Comparison of ENCODE assay signal across 17 mouse cellular contexts in genomic region chr2:164951745-164952144, GRCm38 (mm10). TPM values are rescaled to one million over a fixed set of nuclear protein-coding genes. Genes with fewer than 3 reads are reported as not detected.
DNase-seq lines count a peak whose midpoint lies in the region; ATAC-seq and TF ChIP-seq lines count a peak whose summit lies in the region.
"Had no signal": no experiment of that assay in that cellular context is flagged by ENCODE, and none has a peak within 500 bp of the region (broad histone marks: within the 10 kb centered on the region; RNA-seq: fewer than 3 reads in every experiment).

No protein-coding gene starts in this region.

- no peak for ATAC-seq in intestine, postnatal 0 days
- ATAC-seq in intestine, embryonic 15.5 days, result no peak
- ATAC-seq in erythroid progenitor cell, adult 5-6 weeks (replicated peaks; ENCODE audit: low FRiP score, poor library complexity, severe bottlenecking), result no peak
- ATAC-seq: forebrain, embryonic 15.5 days had no signal

- WGBS in intestine, postnatal 0 days, result 83% methylated on average over 4 of the region's 4 CpGs
- 82% methylated on average over 4 of the region's 4 CpGs for WGBS in intestine, embryonic 15.5 days
- 80% methylated on average over 4 of the region's 4 CpGs for WGBS in spleen, adult 2 months

- TF ChIP-seq POLR2A in spleen, adult 2 months (IDR thresholded peaks at IDR 0.05; ENCODE audit: low read depth, low read length), result no peak

- no peaks in the 10 kb centered on the region for H3K9me3 ChIP-seq in intestine, postnatal 0 days (ENCODE audit: control insufficient read depth)
- no peaks in the 10 kb centered on the region for H3K9me3 ChIP-seq in intestine, embryonic 15.5 days
- H3K9me3 ChIP-seq: embryonic facial prominence, embryonic 12.5 days; forebrain, embryonic 15.5 days; hindbrain, embryonic 10.5 days; limb, embryonic 10.5 days; lung, embryonic 15.5 days had no signal

- H3K4me1 ChIP-seq in intestine, postnatal 0 days (replicated peaks; ENCODE audit: control insufficient read depth, insufficient read depth, low read length), result no peaks in the 10 kb centered on the region
- peaks cover 19% of the 10 kb centered on the region; the same call in 1 of the 2 replicates for H3K4me1 ChIP-seq in intestine, embryonic 15.5 days (replicated peaks)
- H3K4me1 ChIP-seq in spleen, adult 2 months (ENCODE audit: control insufficient read depth, insufficient read depth, insufficient read length), result peaks cover 15% of the 10 kb centered on the region

- no peak overlapping the region for H3K27ac ChIP-seq in intestine, postnatal 0 days (ENCODE audit: low read depth, low read length)
- H3K27ac ChIP-seq in intestine, embryonic 15.5 days, result no peak overlapping the region
- H3K27ac ChIP-seq in spleen, adult 2 months (ENCODE audit: insufficient read depth, low read length), result no peak overlapping the region
- H3K27ac ChIP-seq: embryonic facial prominence, embryonic 12.5 days; forebrain, embryonic 15.5 days; heart, embryonic 13.5 days; hindbrain, embryonic 10.5 days; limb, embryonic 10.5 days; lung, embryonic 15.5 days had no signal

- no peak for DNase-seq in spleen, adult 2 months (ENCODE audit: low read depth in 1 of 2, low spot score in 2 of 2)
- DNase-seq in spleen, adult 12 weeks (ENCODE audit: low spot score), result no peak
- peak; percentile 85 for DNase-seq in R1 (ENCODE audit: low read depth, low spot score)
- no peak for DNase-seq in urinary bladder, postnatal 4 days (ENCODE audit: low spot score in 2 of 2)
- DNase-seq: adrenal gland, postnatal 25 days; gastrocnemius, postnatal 10 days; kidney, adult 8-10 months had no signal

- no peaks in the 10 kb centered on the region for H3K36me3 ChIP-seq in intestine, postnatal 0 days (ENCODE audit: control insufficient read depth, insufficient read depth)
- H3K36me3 ChIP-seq in intestine, embryonic 15.5 days, result no peaks in the 10 kb centered on the region
- no peaks in the 10 kb centered on the region for H3K36me3 ChIP-seq in spleen, adult 2 months (ENCODE audit: control insufficient read depth, insufficient read depth, low read length)
- H3K36me3 ChIP-seq: embryonic facial prominence, embryonic 12.5 days; forebrain, embryonic 15.5 days; heart, embryonic 13.5 days; hindbrain, embryonic 10.5 days; limb, embryonic 10.5 days; lung, embryonic 15.5 days had no signal

- TF ChIP-seq CTCF in intestine, postnatal 0 days (IDR thresholded peaks at IDR 0.05; ENCODE audit: low read depth), result peak; percentile 44
- TF ChIP-seq CTCF in spleen, adult 2 months (IDR thresholded peaks at IDR 0.05; ENCODE audit: extremely low read depth, insufficient read depth, insufficient read length, insufficient replicate concordance), result peak; percentile 7; the same call in 1 of the 2 replicates

- no peak overlapping the region for H3K9ac ChIP-seq in intestine, postnatal 0 days (ENCODE audit: low read depth, low read length)
- H3K9ac ChIP-seq in intestine, embryonic 15.5 days, result no peak overlapping the region
- H3K9ac ChIP-seq: embryonic facial prominence, embryonic 12.5 days; forebrain, embryonic 15.5 days; heart, embryonic 13.5 days; lung, embryonic 15.5 days had no signal

- no peak overlapping the region for H3K4me3 ChIP-seq in intestine, postnatal 0 days (ENCODE audit: low read depth, low read length)
- no peak overlapping the region for H3K4me3 ChIP-seq in intestine, embryonic 15.5 days (replicated peaks)
- H3K4me3 ChIP-seq in spleen, adult 2 months (ENCODE audit: extremely low read depth, insufficient read depth, insufficient read length), result no peak overlapping the region
- H3K4me3 ChIP-seq: embryonic facial prominence, embryonic 12.5 days; forebrain, embryonic 15.5 days; heart, embryonic 13.5 days; hindbrain, embryonic 10.5 days; limb, embryonic 10.5 days; lung, embryonic 15.5 days; myocyte had no signal

- no peak overlapping the region for H3K4me2 ChIP-seq in intestine, postnatal 0 days (replicated peaks; ENCODE audit: low read depth)
- no peak overlapping the region for H3K4me2 ChIP-seq in intestine, embryonic 15.5 days (replicated peaks)
- H3K4me2 ChIP-seq: embryonic facial prominence, embryonic 12.5 days; forebrain, embryonic 15.5 days; heart, embryonic 13.5 days; lung, embryonic 15.5 days had no signal

- peaks cover 65% of the 10 kb centered on the region for H3K27me3 ChIP-seq in intestine, postnatal 0 days (replicated peaks; ENCODE audit: control insufficient read depth, insufficient read depth, low read length)
- H3K27me3 ChIP-seq in intestine, embryonic 15.5 days (replicated peaks), result peaks cover 59% of the 10 kb centered on the region
- peaks cover 12% of the 10 kb centered on the region for H3K27me3 ChIP-seq in spleen, adult 2 months (ENCODE audit: control insufficient read depth, insufficient read depth, low read length)

RNA-seq across cellular contexts. Expression of gene Slc12a5, which starts 8.9 kb away (rescaled TPM):
- 0.09 and 0.47 TPM in 2 replicates for polyA plus RNA-seq in intestine, postnatal 0 days (2015; fragmentation: Nextera tagmentation; extraction: Ambion mirVana)
- 0.80 and 0.97 TPM in 2 replicates for polyA plus RNA-seq in intestine, embryonic 15.5 days (2015; fragmentation: Nextera tagmentation; extraction: Ambion mirVana)
- polyA plus RNA-seq in spleen, adult 2 months (2012; rRNA removed), result 1.2 and 1.3 TPM in 2 replicates
- total RNA-seq in erythroid progenitor cell, adult 5-6 weeks (2015; ENCODE audit: low replicate concordance), result not detected in 2 replicates
- not detected in 2 replicates for total RNA-seq in erythroid progenitor cell, adult 5-6 weeks (2017; ENCODE audit: low replicate concordance)

RNA-seq across cellular contexts. Expression of gene Mmp9, which starts 11.2 kb away (rescaled TPM):
- 9.6 and 9.8 TPM in 2 replicates for polyA plus RNA-seq in intestine, postnatal 0 days (2015; fragmentation: Nextera tagmentation; extraction: Ambion mirVana)
- 4.9 and 5.2 TPM in 2 replicates for polyA plus RNA-seq in intestine, embryonic 15.5 days (2015; fragmentation: Nextera tagmentation; extraction: Ambion mirVana)
- 16.0 and 26.6 TPM in 2 replicates for polyA plus RNA-seq in spleen, adult 2 months (2012; rRNA removed)
- 41.1 and 44.7 TPM in 2 replicates for total RNA-seq in erythroid progenitor cell, adult 5-6 weeks (2015; ENCODE audit: low replicate concordance)
- total RNA-seq in erythroid progenitor cell, adult 5-6 weeks (2017; ENCODE audit: low replicate concordance), result 21.5 and 25.3 TPM in 2 replicates

RNA-seq across cellular contexts. Expression of gene Zfp335, which starts 40.2 kb away (rescaled TPM):
- polyA plus RNA-seq in intestine, postnatal 0 days (2015; fragmentation: Nextera tagmentation; extraction: Ambion mirVana), result 3.6 and 3.8 TPM in 2 replicates
- polyA plus RNA-seq in intestine, embryonic 15.5 days (2015; fragmentation: Nextera tagmentation; extraction: Ambion mirVana), result 10.7 and 11.3 TPM in 2 replicates
- 37.8 and 47.5 TPM in 2 replicates for polyA plus RNA-seq in spleen, adult 2 months (2012; rRNA removed)
- total RNA-seq in erythroid progenitor cell, adult 5-6 weeks (2015; ENCODE audit: low replicate concordance), result 25.2 and 25.6 TPM in 2 replicates
- 14.9 and 16.3 TPM in 2 replicates for total RNA-seq in erythroid progenitor cell, adult 5-6 weeks (2017; ENCODE audit: low replicate concordance)
